Mouse (Mus musculus) heart, embryonic 14.5 days (tissue): ENCODE data around the gene Rab34. TPM values are rescaled to one million over a fixed set of nuclear protein-coding genes. Genes with fewer than 3 reads are reported as not detected.
"Not testable (repeated sequence)": the region's sequence is repeated elsewhere in the genome, so short reads cannot be mapped to it uniquely, and the experiment has no call there.

Experiments used
- ATAC-seq: fragments of 200-750 bp; cut with Nextera tagmentation; 2 replicates; pipeline ENCODE4 v1.8.0; 2017; ENCODE audit warnings: low read depth, moderate TSS enrichment; ENCODE audit not compliant: insufficient number of reproducible peaks, insufficient read depth, low FRiP score
- H3K27ac ChIP-seq, 2 experiments: fragments of 200-500 bp in 1 of 2; fragments of 300-500 bp in 1 of 2; sonication (generic) in 1 of 2; replicated peaks in 1 of 2; 2 replicates each; pipeline ENCODE4 v1.5.1; 2012 to 2014; ENCODE audit warnings: low read depth in 2 of 2, low read length in 2 of 2, control low read depth in 1 of 2, mild to moderate bottlenecking in 1 of 2, mixed read lengths in 1 of 2; ENCODE audit not compliant: control insufficient read depth in 1 of 2, insufficient read depth in 1 of 2
- H3K27me3 ChIP-seq: fragments of 300-500 bp; sonication (generic); 2 replicates; pipeline ENCODE4 v1.6.1; 2014; ENCODE audit warnings: mild to moderate bottlenecking, low read length, control low read depth; ENCODE audit not compliant: control insufficient read depth, insufficient read depth
- H3K36me3 ChIP-seq: fragments of 300-500 bp; sonication (generic); 2 replicates; pipeline ENCODE4 v1.6.1; 2014; ENCODE audit warnings: mild to moderate bottlenecking, control low read depth, low read length, mixed read lengths; ENCODE audit not compliant: control insufficient read depth, insufficient read depth
- H3K4me1 ChIP-seq, 2 experiments: fragments of 200-500 bp in 1 of 2; fragments of 300-500 bp in 1 of 2; sonication (generic) in 1 of 2; 2 replicates each; pipeline ENCODE4 v1.6.1; 2012 to 2014; ENCODE audit warnings: low read length in 2 of 2, control low read depth in 1 of 2, mixed read lengths in 1 of 2; ENCODE audit not compliant: control insufficient read depth in 2 of 2, insufficient read depth in 2 of 2
- H3K4me2 ChIP-seq: fragments of 300-500 bp; sonication (generic); 2 replicates; pipeline ENCODE4 v1.6.1; 2014; ENCODE audit warnings: mild to moderate bottlenecking, low read length
- H3K4me3 ChIP-seq, 2 experiments: fragments of 200-500 bp in 1 of 2; fragments of 300-500 bp in 1 of 2; sonication (generic) in 1 of 2; 2 replicates each; pipeline ENCODE4 v1.5.1; 2012 to 2014; ENCODE audit warnings: low read length in 2 of 2, mild to moderate bottlenecking in 2 of 2, control low read depth in 1 of 2, low read depth in 1 of 2, moderate library complexity in 1 of 2; ENCODE audit not compliant: control insufficient read depth in 1 of 2, insufficient read depth in 1 of 2
- H3K9ac ChIP-seq: fragments of 300-500 bp; sonication (generic); 2 replicates; pipeline ENCODE4 v1.6.1; 2014; ENCODE audit warnings: mild to moderate bottlenecking, low read length
- H3K9me3 ChIP-seq: fragments of 300-500 bp; sonication (generic); 2 replicates; pipeline ENCODE4 v1.6.1; 2016; ENCODE audit warnings: low read length, control low read depth; ENCODE audit not compliant: control insufficient read depth
- WGBS: fragments of 180-500 bp; shearing (Covaris S2); extraction: QIAGEN DNeasy Blood & Tissue Kit; methylation state at CpG from one replicate; pipeline ENCODE4 v1.1.7; 2014; 5-methylcytosine and 5-hydroxymethylcytosine counted together
- polyA plus RNA-seq: library from polyadenylated mRNA; unstranded; fragments of >200 nt; fragmentation: Nextera tagmentation; extraction: Ambion mirVana; gene quantifications from 2 replicates; pipeline ENCODE4 v1.2.1, GENCODE M21; 2014

Rab34 gene
- polyA plus RNA-seq, 1 experiment from 2014 or later: 61.8 TPM

DNA sequence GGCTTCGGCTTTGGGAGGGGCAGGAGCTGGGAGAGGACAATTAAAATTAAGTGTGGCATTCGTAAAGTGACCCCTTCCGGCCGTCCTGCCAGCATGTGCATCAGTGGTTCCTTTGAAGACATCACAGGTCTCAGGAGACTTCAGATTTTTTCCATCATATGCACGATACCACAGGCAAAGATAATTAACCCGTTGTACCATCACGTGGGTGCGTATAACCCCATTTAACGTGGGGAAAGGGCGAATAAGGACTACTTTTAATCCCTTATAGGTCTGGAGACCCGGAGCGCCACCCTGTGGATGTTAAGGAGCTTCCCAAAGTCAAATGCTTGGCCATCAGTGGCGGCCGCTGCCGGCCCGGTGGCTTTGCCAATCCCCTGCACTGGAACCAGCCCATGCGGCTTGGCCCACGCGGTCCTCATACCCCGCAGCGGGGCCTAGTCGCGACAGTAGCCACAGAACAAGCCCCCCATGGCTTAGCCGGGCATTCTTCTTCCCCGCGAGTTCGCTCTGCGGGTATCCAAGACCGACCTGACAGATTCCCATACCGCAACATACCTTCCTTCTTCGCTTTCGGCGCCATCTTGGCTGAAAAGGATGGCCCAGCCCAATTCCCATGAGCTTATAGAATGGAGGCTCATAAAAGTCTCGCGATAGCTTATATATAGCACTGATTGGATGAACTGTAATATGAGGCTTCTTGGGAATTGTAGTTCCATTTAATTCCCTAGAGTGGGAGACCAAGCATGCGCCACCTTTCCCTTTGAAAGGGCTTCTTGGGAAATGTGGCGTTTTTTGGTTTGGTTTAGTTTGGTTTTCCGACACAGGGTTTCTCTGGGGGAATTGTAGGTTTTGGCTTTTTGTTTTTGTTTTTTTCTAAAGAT lies 5.0 kb upstream of the Rab34 start, which contains the start of gene Rpl23a:
Gene Rpl23a, minus strand, starts transcription at position 624 of the 884 bp plus-strand sequence.
- Histone ChIP-seq H3K9me3 (no peaks in the 10 kb centered on the region), H3K4me2 (peak within 1 kb of the TSS; percentile 65), H3K36me3 (peaks cover 33% of the 10 kb centered on the region), H3K27me3 (no peaks in the 10 kb centered on the region), H3K9ac (peak within 1 kb of the TSS; percentile 88), H3K4me1 (peaks cover 13 to 39% of the 10 kb centered on the region in 2 experiments), H3K27ac (peak within 1 kb of the TSS; percentile 85 to 86), H3K4me3 (peak within 1 kb of the TSS; percentile 81 to 91)
- peak; percentile 79 for ATAC-seq
- under 1% methylated on average over 38 of the region's 38 CpGs for WGBS

GRCm38 (mm10) chr11:78183884-78184514 lies 4.2 kb upstream of the Rab34 start:
- Histone ChIP-seq H3K4me2 (peak overlapping the region; percentile 55), H3K9me3 (no peaks in the 10 kb centered on the region), H3K9ac (peak overlapping the region; percentile 88; the same call in 1 of the 2 replicates), H3K4me3 (peak overlapping the region; percentile 18 to 81; a peak in 3 of 4 replicates), H3K27ac (no peak overlapping the region), H3K27me3 (no peaks in the 10 kb centered on the region), H3K36me3 (peaks cover 33% of the 10 kb centered on the region), H3K4me1 (peaks cover 11 to 36% of the 10 kb centered on the region in 2 experiments)
- 52% methylated on average over 10 of the region's 10 CpGs for WGBS
- ATAC-seq: no peak

GRCm38 (mm10) chr11:78184702-78185101 lies 3.5 kb upstream of the Rab34 start:
- 93% methylated on average over 6 of the region's 6 CpGs for WGBS
- not testable (repeated sequence) for H3K4me3 ChIP-seq, H3K27me3 ChIP-seq

GRCm38 (mm10) chr11:78189234-78190040 lies 1.2 kb downstream of the Rab34 start:
- Histone ChIP-seq H3K4me3 (peak overlapping the region; percentile 56 to 75), H3K36me3 (peaks cover 27% of the 10 kb centered on the region), H3K4me2 (peak overlapping the region; percentile 64), H3K27me3 (no peaks in the 10 kb centered on the region), H3K9ac (peak overlapping the region; percentile 84), H3K4me1 (peaks cover 5 to 14% of the 10 kb centered on the region in 2 experiments; a peak in 3 of 4 replicates), H3K9me3 (no peaks in the 10 kb centered on the region), H3K27ac (peak overlapping the region; percentile 95 to 97)
- WGBS: 2% methylated on average over 42 of the region's 42 CpGs
- ATAC-seq: peak; percentile 76

More at GRCm38 (mm10) chr11:78184702-78185101, 3.5 kb upstream of the Rab34 start:
- peaks cover 7 to 30% of the 10 kb centered on the region in 2 experiments for H3K4me1 ChIP-seq
- H3K9ac ChIP-seq, H3K4me2 ChIP-seq, ATAC-seq, H3K27ac ChIP-seq, H3K9me3 ChIP-seq: not testable (repeated sequence)
- peaks cover 28% of the 10 kb centered on the region for H3K36me3 ChIP-seq

DNA sequence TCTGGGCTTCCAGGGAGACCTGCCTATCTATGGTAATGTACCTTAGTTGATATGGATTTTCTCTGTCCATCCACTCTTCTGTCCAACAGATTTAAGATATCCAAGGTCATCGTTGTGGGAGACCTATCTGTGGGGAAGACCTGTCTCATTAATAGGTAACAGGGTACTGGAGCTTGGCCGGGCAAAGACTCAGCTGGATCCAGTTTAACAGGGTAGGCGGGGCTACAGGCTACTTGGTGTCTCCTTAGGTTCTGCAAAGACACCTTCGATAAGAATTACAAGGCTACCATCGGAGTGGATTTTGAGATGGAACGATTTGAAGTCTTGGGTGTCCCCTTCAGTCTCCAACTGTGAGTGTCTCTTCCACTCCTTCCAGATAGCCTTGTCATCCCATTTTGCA lies 1.8 kb downstream of the Rab34 start:
- H3K27ac ChIP-seq: peak overlapping the region; percentile 95 to 97; a peak in 2 of 4 replicates
- no peaks in the 10 kb centered on the region for H3K27me3 ChIP-seq
- WGBS: 72% methylated on average over 6 of the region's 6 CpGs
- H3K9ac ChIP-seq: peak overlapping the region; percentile 84; the same call in 1 of the 2 replicates
- peak overlapping the region; percentile 64 for H3K4me2 ChIP-seq
- ATAC-seq: no peak
- peak overlapping the region in 1 of 2 experiments; percentile 56; a peak in 1 of 4 replicates for H3K4me3 ChIP-seq
- peaks cover 27% of the 10 kb centered on the region for H3K36me3 ChIP-seq
- H3K4me1 ChIP-seq: peaks cover 8 to 20% of the 10 kb centered on the region in 2 experiments; a peak in 3 of 4 replicates
- no peaks in the 10 kb centered on the region for H3K9me3 ChIP-seq

GRCm38 (mm10) chr11:78193113-78193512 lies 4.9 kb downstream of the Rab34 start, which contains the start of gene Proca1:
Proca1 (plus strand) TSS chr11:78193392.
- Histone ChIP-seq H3K27me3 (no peaks in the 10 kb centered on the region), H3K9ac (no peak within 1 kb of the TSS; the same call in 1 of the 2 replicates), H3K4me3 (peak within 1 kb of the TSS in 1 of 2 experiments; percentile 41; a peak in 1 of 4 replicates), H3K4me1 (peaks cover 11 to 18% of the 10 kb centered on the region in 2 experiments), H3K9me3 (no peaks in the 10 kb centered on the region), H3K36me3 (peaks cover 27% of the 10 kb centered on the region), H3K4me2 (peak within 1 kb of the TSS; percentile 78), H3K27ac (no peak within 1 kb of the TSS; a peak in 2 of 4 replicates)
- ATAC-seq: no peak
- 48% methylated on average over 1 of the region's 1 CpGs for WGBS
